ENCODE assay signal across 14 mouse cellular contexts in genomic region chr10:81441019-81441418, GRCm38 (mm10). TPM values are rescaled to one million over a fixed set of nuclear protein-coding genes. Genes with fewer than 3 reads are reported as not detected.
DNase-seq lines count a peak whose midpoint lies in the region; ATAC-seq and TF ChIP-seq lines count a peak whose summit lies in the region.
"Had no signal": no experiment of that assay in that cellular context is flagged by ENCODE, and none has a peak within 500 bp of the region (broad histone marks: within the 10 kb centered on the region; RNA-seq: fewer than 3 reads in every experiment).

No protein-coding gene starts in this region.

- ATAC-seq in kidney, postnatal 0 days (replicated peaks; ENCODE audit: low FRiP score, low read depth), result no peak
- peak; percentile 65 to 81; a peak in 3 of 4 replicates for ATAC-seq in hematopoietic stem cell, adult 5-6 weeks (replicated peaks in 1 of 2; ENCODE audit: insufficient read depth in 1 of 2, low FRiP score in 2 of 2, low TSS enrichment in 1 of 2, low read depth in 1 of 2, poor library complexity in 2 of 2, severe bottlenecking in 2 of 2)

- peak; percentile 49 for DNase-seq in kidney, postnatal 0 days (ENCODE audit: low spot score)
- no peak for DNase-seq in kidney, adult 11 months
- DNase-seq in 3T3-L1 (ENCODE audit: low read depth, low spot score), result peak; percentile 40
- DNase-seq in CD4-positive helper T cell, adult 2 months (ENCODE audit: low read depth, low spot score), result peak; percentile 50
- no peak for DNase-seq in yolk sac, embryonic 10.5 days (ENCODE audit: low spot score)
- DNase-seq in embryo, embryonic 9.5 days (ENCODE audit: extremely low spot score), result no peak
- DNase-seq: adrenal gland, postnatal 36 days; cerebellum, adult 9-11 months; heart, postnatal 4 days; kidney, postnatal 14 days; right cerebral cortex, postnatal 25 days had no signal

- H3K4me1 ChIP-seq in kidney, postnatal 0 days (replicated peaks; ENCODE audit: insufficient read depth, low read length), result no peaks in the 10 kb centered on the region
- H3K4me1 ChIP-seq: embryonic facial prominence, embryonic 15.5 days; neural tube, embryonic 12.5 days had no signal

- no peaks in the 10 kb centered on the region for H3K27me3 ChIP-seq in kidney, postnatal 0 days (ENCODE audit: insufficient read depth, low read length)

- H3K9me3 ChIP-seq in kidney, postnatal 0 days (replicated peaks; ENCODE audit: low read length), result no peaks in the 10 kb centered on the region
- H3K9me3 ChIP-seq: embryonic facial prominence, embryonic 15.5 days; neural tube, embryonic 12.5 days had no signal

- no peak overlapping the region for H3K4me3 ChIP-seq in kidney, postnatal 0 days (replicated peaks; ENCODE audit: low read depth, low read length)
- H3K4me3 ChIP-seq: embryonic facial prominence, embryonic 15.5 days; neural tube, embryonic 12.5 days had no signal

- H3K4me2 ChIP-seq in kidney, postnatal 0 days (ENCODE audit: low read length), result no peak overlapping the region
- H3K4me2 ChIP-seq: embryonic facial prominence, embryonic 15.5 days; neural tube, embryonic 12.5 days had no signal

- TF ChIP-seq CTCF in kidney, postnatal 0 days (IDR thresholded peaks at IDR 0.05; ENCODE audit: low read depth), result peak; percentile 58

- no peak overlapping the region for H3K9ac ChIP-seq in kidney, postnatal 0 days (ENCODE audit: low read depth, low read length)
- H3K9ac ChIP-seq: embryonic facial prominence, embryonic 15.5 days; neural tube, embryonic 12.5 days had no signal

- H3K27ac ChIP-seq in kidney, postnatal 0 days, result no peak overlapping the region
- H3K27ac ChIP-seq: embryonic facial prominence, embryonic 15.5 days; neural tube, embryonic 12.5 days had no signal

- H3K36me3 ChIP-seq in kidney, postnatal 0 days (ENCODE audit: insufficient read depth, low read length), result no peaks in the 10 kb centered on the region
- H3K36me3 ChIP-seq: embryonic facial prominence, embryonic 15.5 days; neural tube, embryonic 12.5 days had no signal

RNA-seq across cellular contexts. Expression of gene Nfic, which starts 14.4 kb away (rescaled TPM):
- polyA plus RNA-seq in kidney, postnatal 0 days (2015; fragmentation: Nextera tagmentation; extraction: Ambion mirVana), result 62.3 and 72.5 TPM in 2 replicates
- 10.8 and 12.1 TPM in 2 replicates for total RNA-seq in hematopoietic stem cell, adult 5-6 weeks (2017)

RNA-seq across cellular contexts. Expression of gene Celf5, which starts 41.5 kb away (rescaled TPM):
- 0.30 and 0.47 TPM in 2 replicates for polyA plus RNA-seq in kidney, postnatal 0 days (2015; fragmentation: Nextera tagmentation; extraction: Ambion mirVana)
- total RNA-seq in hematopoietic stem cell, adult 5-6 weeks (2017), result 0.60 TPM in 1 of 2 replicates, not detected in the other

RNA-seq across cellular contexts. Expression of gene Smim24, which starts 48.2 kb away (rescaled TPM):
- polyA plus RNA-seq in kidney, postnatal 0 days (2015; fragmentation: Nextera tagmentation; extraction: Ambion mirVana), result 62.4 and 68.6 TPM in 2 replicates
- 17.4 and 20.4 TPM in 2 replicates for total RNA-seq in hematopoietic stem cell, adult 5-6 weeks (2017)

RNA-seq across cellular contexts. Expression of gene Gm48552, which starts 52.2 kb away (rescaled TPM):
- 0.82 and 1.9 TPM in 2 replicates for polyA plus RNA-seq in kidney, postnatal 0 days (2015; fragmentation: Nextera tagmentation; extraction: Ambion mirVana)
- total RNA-seq in hematopoietic stem cell, adult 5-6 weeks (2017), result not detected in 2 replicates

RNA-seq across cellular contexts. Expression of gene Ncln, which starts 55.2 kb away (rescaled TPM):
- polyA plus RNA-seq in kidney, postnatal 0 days (2015; fragmentation: Nextera tagmentation; extraction: Ambion mirVana), result 56.1 and 63.3 TPM in 2 replicates
- total RNA-seq in hematopoietic stem cell, adult 5-6 weeks (2017), result 39.1 and 41.4 TPM in 2 replicates

Comparison
In these comparisons a context has a peak if more than half of its experiments do, and no peak if none do; other contexts are left out.
1. DNase-seq: peak in kidney, postnatal 0 days (single experiment), 3T3-L1 (single experiment) and CD4-positive helper T cell, adult 2 months (single experiment); none in kidney, adult 11 months (single experiment), yolk sac, embryonic 10.5 days (single experiment) and embryo, embryonic 9.5 days (single experiment).